Mouse (Mus musculus): ENCODE data around the gene Cd101.

Gene Cd101

DNA sequence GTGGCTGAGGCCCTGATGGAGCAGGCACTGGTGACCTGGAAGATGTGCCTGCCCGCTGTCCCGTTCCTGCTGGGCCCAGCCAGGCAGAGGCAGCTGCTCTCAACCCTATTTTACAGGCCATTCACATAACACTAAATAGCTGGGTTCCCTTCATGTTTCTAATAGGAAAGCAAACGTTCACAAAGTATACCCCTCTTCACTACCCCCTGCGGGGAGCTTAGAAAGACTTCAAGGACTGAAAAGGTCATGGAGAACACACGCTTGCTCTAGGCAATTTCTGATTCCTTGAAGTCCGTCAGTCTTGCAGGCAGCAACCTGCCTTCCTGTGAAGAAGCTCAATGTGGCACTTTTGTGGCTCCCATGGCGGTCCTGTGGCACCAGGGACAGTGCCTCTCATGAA is 12.6 kb upstream of the Cd101 start:
- no peak for DNase-seq (ENCODE audit: low spot score)

DNA sequence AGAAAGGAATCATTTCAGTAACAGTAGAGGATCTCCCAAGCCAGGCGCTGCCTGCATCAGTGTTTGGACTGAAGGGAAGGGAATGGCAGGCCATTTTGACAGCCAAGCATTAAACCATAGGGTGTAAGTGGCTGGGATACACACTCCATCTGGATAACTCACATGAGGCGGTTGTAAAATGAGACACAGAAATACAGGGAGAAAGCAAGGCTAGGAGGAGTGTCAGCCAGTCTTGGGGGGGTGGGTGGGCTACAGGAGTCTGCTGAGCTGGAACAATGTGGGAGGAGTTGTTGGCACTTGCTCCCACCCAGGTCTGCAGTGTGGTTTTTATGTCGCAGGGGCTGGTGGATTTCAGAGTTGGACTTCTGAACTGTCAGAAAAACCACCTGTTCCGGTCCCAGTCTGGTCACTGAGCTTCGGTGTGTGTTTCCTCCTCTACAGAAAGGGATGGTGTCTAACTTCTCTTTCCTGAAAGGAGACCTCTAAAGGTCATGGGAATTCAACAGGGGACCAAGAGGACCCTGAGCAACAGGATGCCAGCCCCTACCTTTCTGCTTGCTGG is 8.7 kb upstream of the Cd101 start:
- DNase-seq (ENCODE audit: low spot score), result no peak

- DNase-seq (ENCODE audit: low spot score), result no peak
Observed at GRCm38 (mm10) chr3:101036001-101036400, 6.6 kb upstream of the Cd101 start.

GRCm38 (mm10) chr3:101034509-101034908 is 5.2 kb upstream of the Cd101 start:
- no peak for DNase-seq (ENCODE audit: low spot score)

GRCm38 (mm10) chr3:101033644-101034043 is 4.3 kb upstream of the Cd101 start:
- no peak for DNase-seq (ENCODE audit: low spot score)

DNA sequence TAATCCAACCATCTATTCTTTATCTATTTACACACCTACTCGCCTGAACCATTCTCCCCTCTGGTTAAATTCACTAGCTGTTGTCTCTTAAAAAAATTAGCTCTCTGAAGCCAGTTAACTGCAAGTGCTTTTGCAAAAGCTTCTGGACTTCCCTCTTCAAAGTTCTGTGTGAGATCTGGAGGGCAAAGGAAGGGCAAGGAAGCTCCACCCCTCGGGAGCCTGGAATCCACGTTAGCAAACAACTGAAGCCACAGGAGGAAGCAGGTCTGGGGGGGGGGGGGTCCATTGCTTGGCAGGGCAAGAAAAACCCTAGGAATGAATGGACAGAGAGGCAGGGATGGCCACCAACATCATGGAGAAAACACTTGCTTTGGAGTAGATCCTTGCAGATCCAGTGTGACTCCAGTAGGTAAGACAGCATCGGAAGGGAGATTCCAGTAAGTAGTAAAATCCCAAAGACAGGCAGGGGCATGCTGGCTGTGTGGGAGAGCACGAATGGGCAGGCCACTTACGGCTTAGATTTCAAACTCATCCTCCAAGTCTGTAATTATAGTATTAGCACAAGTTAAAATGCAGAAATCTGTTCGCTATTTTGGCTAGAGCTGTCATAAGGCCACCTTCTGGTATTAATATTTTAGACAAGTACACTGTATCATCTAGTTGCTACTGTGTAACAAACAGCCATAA is 2.2 kb upstream of the Cd101 start:
- DNase-seq (ENCODE audit: low spot score), result no peak

GRCm38 (mm10) chr3:101030630-101031029 is 1.3 kb upstream of the Cd101 start:
- no peak for DNase-seq (ENCODE audit: low spot score)

GRCm38 (mm10) chr3:101026741-101027140 is 2.6 kb downstream of the Cd101 start:
- no peak for DNase-seq (ENCODE audit: low spot score)

- no peak for DNase-seq (ENCODE audit: low spot score)
Observed at GRCm38 (mm10) chr3:101022967-101023366, 6.4 kb downstream of the Cd101 start.

DNA sequence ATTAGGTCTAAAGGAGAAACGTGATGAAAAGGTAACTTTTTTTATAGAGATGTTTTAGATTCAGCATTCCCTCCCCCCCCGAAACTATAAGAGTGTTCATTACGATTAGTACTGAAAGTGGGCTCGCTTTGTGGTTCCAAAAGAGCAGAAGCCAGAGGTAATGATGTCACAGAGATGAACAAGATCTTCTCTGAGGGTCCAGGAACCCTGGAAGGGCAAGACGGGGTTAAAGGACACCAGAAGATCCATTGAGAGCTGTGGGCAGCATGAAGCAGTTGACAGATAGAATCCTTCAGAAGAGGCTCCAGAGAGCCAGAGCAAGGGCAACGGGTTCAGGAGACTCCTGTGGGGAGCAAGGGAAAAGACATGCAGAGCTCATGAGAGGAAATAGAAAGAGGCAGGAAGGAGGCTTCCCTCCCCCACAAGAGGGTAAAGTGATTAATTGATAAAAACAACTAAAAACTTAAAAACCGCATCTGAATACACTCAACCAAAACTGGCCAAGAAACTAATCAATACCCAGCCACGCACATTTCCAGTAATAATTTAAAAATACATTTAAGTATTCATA is 7.8 kb downstream of the Cd101 start:
- no peak for DNase-seq (ENCODE audit: low spot score)

GRCm38 (mm10) chr3:101021073-101021472 is 8.3 kb downstream of the Cd101 start:
- no peak for DNase-seq (ENCODE audit: low spot score)

- DNase-seq (ENCODE audit: low spot score), result no peak
Observed at GRCm38 (mm10) chr3:101018494-101018893, 10.9 kb downstream of the Cd101 start.

DNA sequence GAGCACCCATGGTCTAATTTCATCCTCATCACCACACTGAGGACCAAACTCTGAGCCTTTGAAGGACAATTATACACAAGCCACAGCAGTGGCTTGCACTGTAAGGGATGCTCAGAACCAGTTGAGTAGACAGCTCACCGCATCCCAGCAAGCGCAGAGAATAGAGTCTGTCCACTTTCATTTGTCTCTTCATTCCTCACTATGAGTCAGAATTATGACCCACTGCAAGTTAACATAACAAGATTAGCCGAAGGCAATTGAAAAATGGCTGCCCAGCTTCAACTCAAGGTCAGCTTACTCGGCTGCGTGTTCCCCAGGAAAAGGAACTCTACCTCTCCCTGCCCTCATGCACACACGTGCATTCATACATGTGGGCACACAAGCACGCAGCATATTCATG is 13.3 kb downstream of the Cd101 start:
- DNase-seq (ENCODE audit: low spot score), result no peak

DNA sequence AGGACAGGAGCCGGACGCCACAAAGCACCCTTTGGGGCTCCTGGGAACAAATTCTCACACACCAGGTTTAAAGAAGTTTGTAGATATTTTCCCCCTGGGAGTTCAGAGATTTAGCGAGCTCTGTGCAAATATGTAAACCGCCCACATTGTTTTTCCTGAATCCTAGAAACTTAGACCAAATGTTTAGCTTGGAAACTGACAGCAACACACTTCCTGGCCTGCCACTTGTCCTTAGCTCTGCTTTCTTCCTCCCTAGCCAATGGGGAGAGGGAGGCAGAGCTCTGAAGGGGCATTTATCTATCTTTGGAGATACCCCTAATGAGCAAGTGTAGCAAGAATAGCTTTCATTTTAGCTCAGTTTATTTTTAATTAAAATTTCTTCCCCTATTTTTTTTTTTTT is 14.1 kb downstream of the Cd101 start:
- no peak for DNase-seq (ENCODE audit: low spot score)

- no peak for DNase-seq (ENCODE audit: low spot score)
Observed at GRCm38 (mm10) chr3:101013536-101013935, 15.8 kb downstream of the Cd101 start.

GRCm38 (mm10) chr3:101013005-101013404 is 16.4 kb downstream of the Cd101 start:
- no peak for DNase-seq (ENCODE audit: low spot score)

GRCm38 (mm10) chr3:101012597-101012996 is 16.8 kb downstream of the Cd101 start:
- no peak for DNase-seq (ENCODE audit: low spot score)

DNA sequence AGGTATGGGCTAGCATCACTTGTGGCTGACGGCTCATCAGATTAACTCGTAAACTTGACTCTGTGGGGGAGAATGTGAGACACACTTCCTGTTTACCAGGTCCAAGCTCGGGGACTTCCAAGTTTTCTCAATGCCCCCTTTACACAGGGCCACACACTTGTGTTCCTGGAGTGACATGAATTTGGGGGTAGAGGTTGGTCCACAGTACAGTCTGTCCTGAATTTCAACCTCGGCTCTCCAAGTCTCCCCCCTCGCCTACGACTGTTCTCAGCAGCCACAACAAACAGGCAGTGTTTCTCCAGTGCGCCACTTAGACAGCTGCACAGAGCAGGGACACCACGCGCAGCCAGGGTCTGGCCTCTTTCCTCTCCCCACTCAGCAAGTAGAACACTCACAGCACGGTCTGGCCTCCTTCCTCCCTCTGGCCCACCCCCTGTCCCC is 17.2 kb downstream of the Cd101 start:
- DNase-seq (ENCODE audit: low spot score), result no peak

DNA sequence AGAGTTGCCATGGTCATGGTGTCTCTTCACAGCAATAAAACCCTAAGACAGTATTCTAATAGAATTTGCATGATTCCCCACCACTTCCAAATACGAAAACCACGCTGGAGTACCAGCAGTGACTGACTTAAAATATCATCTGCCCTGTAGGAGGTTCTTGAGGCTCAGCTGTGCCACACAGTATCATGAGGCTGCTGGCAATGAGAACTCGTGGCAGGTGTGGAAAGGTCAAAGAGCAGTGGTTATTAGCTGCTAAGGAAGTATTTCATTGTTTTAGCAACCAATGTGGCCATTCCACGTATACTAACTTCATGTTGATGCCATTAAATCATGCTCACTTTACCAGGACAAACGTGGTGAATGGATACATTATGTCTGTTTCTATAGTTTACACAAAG is 18.2 kb downstream of the Cd101 start:
- no peak for DNase-seq (ENCODE audit: low spot score)

DNA sequence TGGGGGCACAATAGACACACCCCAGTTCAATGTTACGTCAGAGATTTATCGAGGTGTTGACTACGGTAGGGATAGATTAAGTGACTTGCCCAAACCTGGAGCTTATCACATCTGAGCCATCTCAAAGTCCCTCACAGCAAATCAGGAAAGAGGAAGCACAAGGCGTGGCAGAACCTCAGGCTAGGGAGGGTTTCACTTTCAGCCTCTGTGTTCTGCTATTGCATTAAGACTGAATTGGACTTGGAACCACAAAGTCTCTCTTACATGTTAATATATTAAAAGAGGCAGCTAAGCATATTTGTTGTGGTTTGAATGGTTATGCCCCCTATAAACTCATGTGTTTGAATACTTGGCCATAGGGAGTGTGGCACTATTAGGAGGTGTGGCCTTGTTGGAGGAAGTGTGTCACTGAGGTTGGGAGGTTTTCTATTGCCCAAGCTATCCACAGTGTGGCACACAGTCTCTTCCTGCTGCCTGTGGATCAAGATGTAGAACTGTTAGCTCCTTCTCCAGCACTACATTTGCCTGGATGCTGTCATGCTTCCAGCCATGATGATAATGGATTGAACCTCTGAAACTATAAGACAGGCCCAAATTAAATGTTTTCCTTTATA is 18.7 kb downstream of the Cd101 start:
- DNase-seq (ENCODE audit: low spot score), result no peak

DNA sequence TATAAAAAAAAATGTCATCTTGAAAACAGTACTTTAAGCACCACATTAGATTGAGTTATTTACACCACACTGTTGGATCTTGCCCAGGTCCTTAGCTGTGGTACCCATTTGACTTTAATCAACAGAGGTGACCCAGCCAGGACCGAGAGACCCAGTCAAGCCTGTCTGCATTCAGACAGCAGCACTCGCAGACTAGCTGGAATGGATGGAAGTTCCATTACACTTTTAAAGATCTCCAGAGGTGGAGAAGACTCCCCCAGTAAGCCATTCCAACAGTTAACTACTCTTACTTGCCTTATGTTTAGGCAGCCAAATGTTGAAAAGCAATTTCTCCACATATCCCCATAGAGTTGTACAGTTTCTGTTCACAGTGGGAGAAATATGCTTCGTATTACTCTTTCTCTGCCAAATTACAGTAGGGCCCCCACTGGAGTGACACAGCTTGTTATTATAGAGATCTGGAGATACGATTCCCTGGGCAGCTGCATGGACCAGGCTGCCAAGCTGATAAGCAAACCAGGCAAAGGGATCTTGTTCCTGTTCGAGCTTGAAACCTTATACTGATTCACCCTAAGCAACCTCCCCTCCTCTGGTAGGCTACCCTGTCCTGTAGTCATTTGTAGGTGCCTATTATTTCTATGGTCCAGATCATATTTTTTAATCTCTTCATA is 22.1 kb downstream of the Cd101 start:
- DNase-seq (ENCODE audit: low spot score), result no peak

DNA sequence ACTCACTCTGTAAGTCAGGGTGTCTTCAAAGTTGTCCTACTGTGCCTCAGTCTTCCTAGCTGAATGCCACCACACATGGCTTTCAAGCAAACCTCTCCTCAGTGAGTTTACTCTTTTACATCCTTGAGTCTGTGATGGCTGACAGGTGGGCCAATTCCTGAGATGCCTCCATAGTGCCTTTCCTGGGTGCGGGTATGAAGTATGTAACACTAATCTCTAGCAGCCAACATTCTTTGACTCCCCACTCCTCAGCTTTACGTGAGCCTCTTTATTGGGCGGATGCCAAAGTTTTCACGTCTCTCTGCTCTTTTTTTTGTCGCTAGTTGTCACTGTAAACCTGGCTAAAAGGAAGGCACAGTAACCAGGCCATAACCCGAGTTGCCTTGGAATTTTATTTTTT is 24.0 kb downstream of the Cd101 start:
- DNase-seq (ENCODE audit: low spot score), result no peak

Measured in ovary, postnatal 14 days (tissue).